Mouse (Mus musculus): ENCODE results near the gene Trpm8.

Trpm8 gene

GRCm38 (mm10) chr1:88264237-88264868 lies 13.1 kb upstream of the Trpm8 start:
- DNase-seq (ENCODE audit: extremely low spot score, low read depth, low spot score): no peak

- no peak for DNase-seq (ENCODE audit: extremely low spot score, low read depth, low spot score)
Measured at GRCm38 (mm10) chr1:88264869-88265240, 12.6 kb upstream of the Trpm8 start.

GRCm38 (mm10) chr1:88266123-88266522 lies 11.3 kb upstream of the Trpm8 start:
- DNase-seq (ENCODE audit: extremely low spot score, low read depth, low spot score): no peak

GRCm38 (mm10) chr1:88267489-88267888 lies 10.0 kb upstream of the Trpm8 start:
- DNase-seq (ENCODE audit: extremely low spot score, low read depth, low spot score): no peak

DNA sequence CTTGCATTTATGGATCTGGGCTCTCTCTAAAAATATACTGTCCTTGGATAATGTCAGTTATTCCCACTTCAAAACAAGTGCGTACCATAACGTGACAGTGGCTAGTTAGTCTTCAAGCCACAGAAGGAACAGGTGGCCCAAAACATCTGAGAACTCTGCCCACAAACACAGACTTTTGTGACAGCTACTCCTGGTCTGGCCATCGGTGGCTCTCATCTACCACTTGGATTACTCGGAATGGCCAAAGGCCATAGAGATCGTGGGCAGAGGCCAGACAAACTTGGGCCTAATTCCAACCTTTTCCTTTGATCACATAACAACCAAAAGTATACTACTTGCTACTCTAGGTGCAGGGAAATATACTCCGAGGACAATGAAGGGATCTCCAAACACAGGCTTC lies 9.4 kb upstream of the Trpm8 start:
- no peak for DNase-seq (ENCODE audit: extremely low spot score, low read depth, low spot score)

DNA sequence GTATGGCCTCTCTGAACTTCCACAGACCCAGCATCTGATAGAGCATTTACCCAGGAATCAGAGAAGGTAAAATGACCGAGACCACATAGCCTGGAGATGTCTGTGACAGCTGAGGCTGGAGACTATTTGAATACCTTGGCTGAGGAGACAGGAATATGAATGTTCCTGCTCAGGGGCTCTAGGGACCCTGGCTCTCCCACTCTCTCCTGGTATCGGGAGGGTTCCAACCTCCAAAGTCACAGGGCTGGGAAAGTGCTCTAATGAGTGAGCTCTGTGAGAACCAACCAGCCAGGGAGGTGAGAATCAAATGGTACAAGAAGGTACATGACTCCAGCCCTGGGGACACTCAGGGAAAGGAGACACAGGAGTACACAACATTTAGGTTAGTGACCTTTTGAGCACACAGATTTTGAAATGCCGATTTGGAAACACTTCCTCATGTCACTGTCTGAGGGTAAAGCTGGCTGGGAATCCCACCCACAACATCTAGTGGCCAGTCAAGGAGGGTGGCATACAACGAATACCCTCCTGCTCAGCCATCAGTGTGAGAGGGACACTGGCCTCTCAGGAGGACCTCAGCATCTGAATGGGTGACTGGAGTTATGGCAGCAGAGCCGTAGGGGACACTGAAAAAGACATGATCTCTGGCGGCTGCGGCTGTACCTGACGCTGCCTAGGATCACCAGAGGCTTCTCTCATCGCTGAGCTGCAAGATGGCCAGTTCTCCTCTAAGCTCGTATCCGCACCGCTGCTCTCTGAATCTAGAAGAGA lies 7.7 kb upstream of the Trpm8 start:
- no peak for DNase-seq (ENCODE audit: extremely low spot score, low read depth, low spot score)

- DNase-seq (ENCODE audit: extremely low spot score, low read depth, low spot score): no peak
Measured at GRCm38 (mm10) chr1:88272851-88273250, 4.6 kb upstream of the Trpm8 start.

- no peak for DNase-seq (ENCODE audit: extremely low spot score, low read depth, low spot score)
Measured at GRCm38 (mm10) chr1:88273326-88273725, 4.1 kb upstream of the Trpm8 start.

- DNase-seq (ENCODE audit: extremely low spot score, low read depth, low spot score): no peak
Measured at GRCm38 (mm10) chr1:88273832-88274231, 3.6 kb upstream of the Trpm8 start.

GRCm38 (mm10) chr1:88274371-88275077 lies 2.9 kb upstream of the Trpm8 start:
- DNase-seq (ENCODE audit: extremely low spot score, low read depth, low spot score): no peak

- no peak for DNase-seq (ENCODE audit: extremely low spot score, low read depth, low spot score)
Measured at GRCm38 (mm10) chr1:88275078-88275680, 2.3 kb upstream of the Trpm8 start.

DNA sequence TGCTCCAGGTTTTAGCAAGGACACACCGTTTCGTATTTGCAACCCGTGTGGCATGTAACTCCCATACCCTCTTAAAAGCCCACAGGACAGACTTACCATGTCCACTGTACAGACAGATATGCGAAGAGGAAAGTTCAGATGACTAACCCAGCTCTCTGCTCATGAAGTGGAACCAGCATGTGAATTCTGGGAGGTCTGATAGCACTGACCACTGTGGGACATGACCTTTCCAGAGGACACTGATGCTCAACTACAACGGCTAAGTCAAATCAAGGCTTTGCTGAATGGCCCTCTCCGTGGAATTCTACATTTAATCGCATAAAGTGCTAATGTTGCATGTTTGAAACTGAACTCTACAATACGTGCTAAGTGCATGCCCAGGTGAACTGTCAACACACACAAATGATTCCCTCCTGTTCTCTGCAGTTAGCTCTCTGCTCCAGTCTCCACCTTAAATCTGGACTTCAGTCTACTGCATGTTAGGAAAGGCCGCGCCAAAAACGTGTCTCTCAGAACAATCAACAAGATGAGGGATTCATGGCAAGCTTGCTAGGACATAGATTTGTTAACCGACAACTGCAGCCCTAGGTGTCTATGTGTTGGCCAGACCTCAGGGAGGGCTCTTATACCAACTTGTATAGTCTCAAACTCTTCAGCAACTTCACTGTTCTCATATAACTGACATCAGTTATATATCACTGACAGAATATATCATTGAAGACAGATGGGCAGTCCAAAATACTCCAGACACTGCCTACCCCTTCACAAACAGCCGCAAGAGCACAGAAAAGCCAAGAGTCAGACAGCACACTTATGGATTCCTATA lies 1.6 kb upstream of the Trpm8 start:
- no peak for DNase-seq (ENCODE audit: extremely low spot score, low read depth, low spot score)

- no peak for DNase-seq (ENCODE audit: extremely low spot score, low read depth, low spot score)
Measured at GRCm38 (mm10) chr1:88276524-88277097, 850 bp upstream of the Trpm8 start.

GRCm38 (mm10) chr1:88277818-88278511 lies 504 bp downstream of the Trpm8 start:
- no peak for DNase-seq (ENCODE audit: extremely low spot score, low read depth, low spot score)

DNA sequence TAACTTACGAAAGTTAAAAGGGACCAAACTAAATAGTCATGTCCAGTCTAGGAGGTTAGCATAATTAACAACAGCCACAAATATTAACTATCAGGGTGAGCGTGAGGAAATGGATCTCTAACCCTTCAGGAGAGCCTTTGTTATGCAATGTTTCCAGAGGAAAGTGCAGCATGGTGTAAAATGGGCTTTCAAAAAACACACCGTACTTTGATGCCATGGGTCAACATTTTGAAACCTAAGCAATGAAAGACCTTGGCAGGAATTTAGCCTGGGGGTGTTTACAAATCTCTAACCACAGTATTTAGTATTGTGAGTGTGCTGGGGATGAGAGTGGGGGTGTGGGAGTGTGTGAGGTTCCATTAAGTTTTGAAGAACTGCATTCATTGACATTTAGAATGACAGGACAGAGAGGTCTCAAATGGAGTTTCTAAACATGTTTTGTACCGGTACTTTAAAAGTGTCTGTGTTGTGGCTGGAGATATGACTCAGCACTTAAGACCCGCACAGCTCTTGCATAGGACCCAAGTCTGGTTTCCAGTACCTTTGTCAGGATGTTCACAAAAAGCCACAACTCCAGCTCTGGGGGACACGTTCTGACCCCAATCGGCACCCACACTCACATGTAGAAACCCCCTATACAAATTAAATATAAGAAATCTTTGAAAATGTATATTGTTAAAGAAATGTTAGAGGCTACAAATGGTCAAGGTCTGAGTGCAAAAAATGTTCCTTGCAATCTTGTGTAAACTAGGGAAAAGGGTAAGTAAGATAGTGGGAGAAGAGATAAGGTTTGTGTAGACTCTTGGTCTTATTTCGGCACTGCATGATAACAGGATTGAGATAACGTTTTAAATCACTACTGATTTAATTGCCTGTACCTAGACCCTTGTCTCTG lies 1.9 kb downstream of the Trpm8 start:
- no peak for DNase-seq (ENCODE audit: extremely low spot score, low read depth, low spot score)

DNA sequence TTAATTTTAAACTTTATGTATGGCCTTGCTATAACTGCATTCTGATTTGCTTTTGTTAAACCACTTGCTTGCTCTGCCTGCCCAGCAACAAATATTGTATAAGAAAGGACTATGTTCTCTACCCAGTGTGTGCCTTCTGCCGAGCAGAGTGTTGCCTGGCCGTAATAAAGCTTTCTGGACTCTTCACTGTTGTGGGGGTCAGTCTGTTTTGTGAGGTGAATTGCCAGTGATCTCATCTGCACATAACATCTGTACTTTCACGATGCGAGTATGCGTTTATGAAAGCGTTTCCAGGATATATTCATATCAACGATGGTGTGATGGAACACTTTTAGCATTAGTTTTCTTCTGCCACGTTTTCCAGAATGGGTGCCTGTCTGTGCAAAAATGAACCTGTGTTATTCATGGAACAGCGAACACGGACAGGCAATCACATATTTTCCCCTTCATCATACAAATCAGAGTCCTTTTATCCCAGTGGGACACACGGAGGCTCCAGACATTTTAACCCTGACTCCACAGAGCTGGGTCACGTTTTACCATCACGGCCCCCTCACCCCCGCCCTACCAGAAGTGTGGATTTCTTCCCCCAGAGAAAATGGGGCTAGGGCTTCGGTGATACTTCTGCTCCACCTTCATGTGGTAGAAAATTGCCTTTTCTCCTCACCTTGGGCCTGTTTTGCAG lies 2.7 kb downstream of the Trpm8 start:
- no peak for DNase-seq (ENCODE audit: extremely low spot score, low read depth, low spot score)

DNA sequence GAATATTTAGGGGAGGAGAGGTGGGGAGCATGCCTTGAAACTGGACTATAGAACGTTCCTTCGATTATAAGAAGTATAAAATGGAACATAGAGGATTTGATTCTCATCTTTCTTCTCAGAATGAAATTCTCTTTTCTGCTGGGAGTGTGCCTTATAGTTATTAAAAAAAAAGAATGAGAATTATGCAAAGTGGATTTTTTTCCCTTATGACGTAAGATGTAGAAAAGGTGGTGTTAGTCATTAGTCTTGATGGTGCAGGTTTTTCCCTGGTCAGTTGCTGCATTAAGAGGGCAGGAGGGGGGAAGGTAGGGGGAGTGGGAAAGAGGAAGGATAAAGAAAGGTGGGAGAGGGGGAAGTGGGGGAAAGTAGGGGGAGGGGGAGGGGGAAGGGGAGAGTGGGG lies 4.8 kb downstream of the Trpm8 start:
- DNase-seq (ENCODE audit: extremely low spot score, low read depth, low spot score): no peak
